Mouse (Mus musculus) 3T3-L1 (cell line): Measurements from ENCODE around the gene Vmn2r83.
"Not testable (repeated sequence)": the region's sequence is repeated elsewhere in the genome, so short reads cannot be mapped to it uniquely, and the experiment has no call there.

Experiments used
- DNase-seq: peaks from one replicate; pipeline ENCODE4 v3.0.0-alpha.2; 2015; ENCODE audit warnings: low read depth, low spot score

Gene Vmn2r83

GRCm38 (mm10) chr10:79468431-79468830 is at the start of gene Vmn2r83:
Vmn2r83 (plus strand) TSS chr10:79468731.
- DNase-seq, result no peak

GRCm38 (mm10) chr10:79435141-79435820 is 33.2 kb upstream of the Vmn2r83 start:
- DNase-seq, result not testable (repeated sequence)

GRCm38 (mm10) chr10:79495886-79496285 is 27.4 kb downstream of the Vmn2r83 start:
- no peak for DNase-seq

GRCm38 (mm10) chr10:79496701-79497288 is 28.3 kb downstream of the Vmn2r83 start:
- DNase-seq, result no peak

- DNase-seq, result peak; percentile 22
Observed at GRCm38 (mm10) chr10:79502830-79503644, 34.5 kb downstream of the Vmn2r83 start.

GRCm38 (mm10) chr10:79506709-79507108 is 38.2 kb downstream of the Vmn2r83 start:
- no peak for DNase-seq

GRCm38 (mm10) chr10:79524433-79524832 is 55.9 kb downstream of the Vmn2r83 start:
- DNase-seq, result no peak

GRCm38 (mm10) chr10:79525456-79526325 is 57.2 kb downstream of the Vmn2r83 start:
- DNase-seq, result no peak

- no peak for DNase-seq
Observed at GRCm38 (mm10) chr10:79526661-79527452, 58.3 kb downstream of the Vmn2r83 start.

DNA sequence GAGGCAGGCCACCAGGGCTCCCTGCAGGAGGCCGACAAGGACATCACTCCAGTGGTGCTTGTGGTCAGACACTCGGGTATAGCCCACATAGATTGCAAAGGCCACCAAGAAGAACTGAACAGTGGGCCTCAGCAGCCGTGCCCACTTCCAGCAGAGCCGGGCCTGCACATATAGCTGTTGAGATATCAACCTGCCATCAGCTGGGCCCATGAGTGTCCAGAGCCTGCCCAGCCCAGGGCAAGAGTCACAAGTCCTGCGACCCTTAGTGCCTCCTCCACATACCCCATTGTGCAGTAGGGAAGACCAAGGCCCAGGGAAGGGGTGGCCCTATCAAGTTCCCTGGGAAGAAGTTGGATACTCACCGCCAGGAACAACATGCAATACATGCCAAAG is 58.9 kb downstream of the Vmn2r83 start:
- no peak for DNase-seq

- DNase-seq, result peak; percentile 9
Observed at GRCm38 (mm10) chr10:79528081-79528480, 59.5 kb downstream of the Vmn2r83 start.

DNA sequence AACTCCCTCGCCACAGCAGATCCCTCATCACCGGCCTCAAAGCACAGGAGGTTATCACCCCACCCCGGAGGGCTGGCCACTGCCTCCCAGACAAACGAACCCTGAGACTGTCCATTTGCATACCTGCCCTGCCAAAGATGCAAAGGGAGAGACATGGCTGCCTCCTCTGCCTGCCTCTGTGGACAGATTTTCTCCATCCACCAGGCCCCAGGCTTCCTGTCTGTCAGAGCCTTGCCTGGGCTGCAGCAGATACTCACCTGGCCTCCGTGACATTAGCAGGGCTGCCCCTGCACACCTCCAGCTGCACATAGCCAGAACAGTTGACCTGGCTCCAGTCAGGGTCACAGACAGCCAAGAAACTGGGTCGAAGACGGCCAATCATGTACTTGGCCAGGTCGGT is 61.7 kb downstream of the Vmn2r83 start:
- DNase-seq, result no peak

DNA sequence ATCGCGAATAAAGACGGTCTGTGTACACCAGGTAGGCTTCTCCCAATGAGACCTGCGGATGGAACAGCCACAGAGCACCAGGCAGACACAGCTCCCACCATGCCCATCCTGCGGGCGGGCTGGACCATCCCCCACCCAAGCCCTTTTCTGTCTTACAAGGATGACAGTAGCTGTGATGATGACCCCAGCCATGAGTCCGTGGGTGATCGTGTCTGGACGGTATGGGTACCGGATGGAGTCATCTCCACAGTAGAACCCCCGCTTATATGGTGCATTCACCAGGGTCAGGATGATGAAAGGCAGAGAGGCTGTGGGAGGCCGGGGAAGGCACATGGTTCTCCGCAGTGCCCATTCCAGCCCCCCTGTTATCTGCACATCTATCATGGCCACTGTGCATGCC is 62.2 kb downstream of the Vmn2r83 start:
- no peak for DNase-seq

GRCm38 (mm10) chr10:79531593-79531992 is 63.1 kb downstream of the Vmn2r83 start:
- DNase-seq, result no peak

GRCm38 (mm10) chr10:79532678-79533077 is 64.1 kb downstream of the Vmn2r83 start:
- DNase-seq, result peak; percentile 33

DNA sequence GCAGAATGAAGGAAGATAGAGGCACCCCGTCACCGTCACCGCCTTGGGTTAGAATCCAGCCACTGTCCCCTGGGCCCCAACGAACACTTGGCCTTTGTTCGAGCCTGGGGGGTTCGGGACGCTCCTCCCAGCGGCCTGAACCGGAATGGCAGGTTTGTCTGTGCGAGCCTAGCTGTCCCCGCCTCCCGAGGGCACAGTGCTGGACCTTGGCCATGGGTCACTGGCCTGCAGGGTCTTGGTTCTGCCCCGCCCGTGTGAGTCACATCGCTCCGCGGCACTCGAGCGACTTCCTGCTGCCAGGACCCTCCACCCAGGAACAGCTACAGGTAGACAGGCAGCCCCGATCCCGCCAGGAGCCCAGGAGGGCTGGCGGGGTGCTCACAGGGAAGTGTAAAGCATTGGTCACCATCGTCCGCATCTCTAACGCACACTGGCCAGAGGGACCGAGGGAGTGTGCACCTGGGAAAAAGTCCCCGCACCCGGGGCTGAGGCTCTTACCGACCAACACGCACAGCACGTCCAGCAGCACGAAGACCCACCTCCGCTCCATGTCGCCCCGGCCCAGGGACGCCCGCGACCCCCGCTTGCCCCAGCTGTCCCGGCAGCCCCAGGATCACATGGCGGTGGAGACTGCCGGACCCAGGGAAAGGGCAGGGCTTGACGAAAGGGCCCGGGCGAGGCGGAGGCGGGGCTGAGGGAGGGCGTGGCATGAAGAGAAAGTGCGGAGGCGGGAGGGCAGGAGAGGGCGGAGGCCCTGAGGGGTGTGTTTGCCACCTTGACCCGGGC is 64.8 kb downstream of the Vmn2r83 start, which contains the start of gene Plpp2:
TSS of gene Plpp2 (minus strand) at position 671 of the 786 bp plus-strand sequence.
- peak; percentile 77 for DNase-seq

DNA sequence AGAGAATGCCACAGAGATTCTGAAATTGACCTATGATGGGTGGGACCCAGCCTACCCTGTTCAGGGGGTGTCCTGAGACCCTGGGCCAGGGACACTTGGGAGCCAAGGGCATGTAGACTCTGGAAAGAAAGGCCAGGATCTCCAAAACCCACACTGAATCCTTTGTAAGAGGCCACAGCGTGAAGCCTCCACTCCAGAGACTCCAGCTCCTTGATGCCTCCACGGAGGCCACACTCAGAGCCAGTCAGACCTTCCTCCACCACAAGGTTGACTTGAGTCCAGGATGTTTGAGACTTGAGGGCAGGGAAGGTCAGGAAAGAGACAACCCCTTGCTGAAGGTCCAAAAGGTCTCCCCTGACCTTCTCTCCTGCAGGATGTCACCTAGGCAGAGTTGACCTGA is 65.9 kb downstream of the Vmn2r83 start:
- no peak for DNase-seq

DNA sequence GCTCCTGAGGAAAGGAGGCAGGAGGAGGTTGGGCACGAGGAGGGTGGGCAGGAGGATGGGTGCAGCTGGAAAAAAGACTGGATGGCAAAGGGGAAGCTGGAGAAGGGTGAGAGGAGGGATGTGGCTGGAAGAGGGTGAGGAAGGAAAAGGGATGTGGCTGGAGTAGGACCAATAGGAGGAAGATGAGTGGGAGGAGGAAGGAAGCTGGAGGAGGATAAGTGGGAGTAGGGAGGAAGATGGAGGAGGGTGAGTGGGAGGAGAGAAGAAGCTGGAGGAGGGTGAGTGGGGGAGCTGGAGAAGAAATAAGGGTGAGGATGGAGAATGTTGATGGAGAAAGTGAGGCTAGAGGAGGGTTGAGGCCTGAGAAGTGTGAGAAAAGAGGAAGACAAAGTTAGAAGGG is 66.9 kb downstream of the Vmn2r83 start:
- no peak for DNase-seq

- no peak for DNase-seq
Observed at GRCm38 (mm10) chr10:79536461-79537080, 68.0 kb downstream of the Vmn2r83 start.
